Mouse (Mus musculus): ENCODE measurements around the gene Nckap5.
A peak's percentile ranks its signal among the peaks of the same experiment; 100 is the strongest.

The Nckap5 gene

DNA sequence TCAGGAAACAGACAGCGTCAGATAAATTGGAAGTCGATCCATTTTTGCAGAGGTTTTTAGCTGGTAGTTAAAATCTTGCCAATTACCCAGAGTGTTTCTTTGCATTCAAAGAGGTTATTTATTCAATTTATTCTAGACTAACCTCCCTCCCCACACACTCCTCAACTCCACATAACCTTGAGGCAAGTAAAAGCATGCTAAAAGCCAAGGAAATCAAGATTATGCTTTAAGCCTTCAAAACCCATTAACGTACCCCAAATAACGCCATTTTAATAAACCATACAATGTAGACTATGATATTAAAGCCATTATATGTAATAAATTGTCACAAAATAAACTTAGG is 129.7 kb downstream of the Nckap5 start:
- DNase-seq (ENCODE audit: low spot score), result no peak

DNA sequence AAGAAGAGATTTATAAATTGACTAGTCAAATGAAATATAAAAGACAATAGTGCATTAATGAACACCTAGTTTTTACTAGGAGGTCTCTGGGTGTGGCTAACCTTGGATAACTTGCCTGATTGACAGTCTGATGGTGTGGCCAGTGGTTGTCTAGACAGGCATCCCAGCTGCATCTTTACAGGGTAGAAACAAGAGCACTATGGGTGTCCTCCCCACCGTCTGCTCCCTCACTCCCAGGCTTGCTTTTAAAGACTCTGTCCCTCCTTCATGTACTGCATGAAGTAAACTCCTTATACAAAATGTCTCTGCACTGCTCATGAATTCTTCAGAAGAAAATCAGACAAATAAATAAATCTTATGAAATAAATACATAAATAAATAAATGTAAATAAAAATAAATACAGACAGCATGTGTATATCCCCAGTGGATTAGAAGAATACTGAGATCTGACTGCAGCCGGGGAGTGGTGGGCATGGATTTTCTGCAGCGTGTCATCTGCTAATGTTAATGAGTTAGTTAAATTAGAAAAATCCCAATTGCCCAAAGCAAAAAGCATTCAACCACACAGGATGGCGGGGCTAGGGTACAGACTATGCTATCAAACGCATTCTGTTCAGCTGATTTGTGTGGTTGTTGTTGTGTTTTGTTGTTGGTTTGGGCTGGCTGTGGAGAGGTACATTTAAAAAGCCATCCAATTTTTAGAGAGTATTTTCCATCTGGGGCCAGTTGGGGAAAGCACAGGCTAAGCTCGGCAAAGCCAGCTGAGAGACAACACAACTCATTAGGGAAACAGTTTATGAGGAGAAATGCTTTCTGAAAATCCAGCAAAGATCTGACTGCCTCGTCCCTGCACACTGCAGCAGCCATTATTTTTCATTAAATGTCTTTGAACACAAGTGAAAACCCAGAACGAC is 130.3 kb downstream of the Nckap5 start:
- no peak for DNase-seq (ENCODE audit: low spot score)

- DNase-seq (ENCODE audit: low spot score), result no peak
These were observed 137.0 kb downstream of the Nckap5 start for GRCm38 (mm10) chr1:126693585-126693984.

- DNase-seq (ENCODE audit: low spot score), result no peak
These were observed 142.0 kb downstream of the Nckap5 start for GRCm38 (mm10) chr1:126688593-126688992.

- DNase-seq (ENCODE audit: low spot score), result no peak
These were observed 143.9 kb downstream of the Nckap5 start for GRCm38 (mm10) chr1:126686678-126687077.

DNA sequence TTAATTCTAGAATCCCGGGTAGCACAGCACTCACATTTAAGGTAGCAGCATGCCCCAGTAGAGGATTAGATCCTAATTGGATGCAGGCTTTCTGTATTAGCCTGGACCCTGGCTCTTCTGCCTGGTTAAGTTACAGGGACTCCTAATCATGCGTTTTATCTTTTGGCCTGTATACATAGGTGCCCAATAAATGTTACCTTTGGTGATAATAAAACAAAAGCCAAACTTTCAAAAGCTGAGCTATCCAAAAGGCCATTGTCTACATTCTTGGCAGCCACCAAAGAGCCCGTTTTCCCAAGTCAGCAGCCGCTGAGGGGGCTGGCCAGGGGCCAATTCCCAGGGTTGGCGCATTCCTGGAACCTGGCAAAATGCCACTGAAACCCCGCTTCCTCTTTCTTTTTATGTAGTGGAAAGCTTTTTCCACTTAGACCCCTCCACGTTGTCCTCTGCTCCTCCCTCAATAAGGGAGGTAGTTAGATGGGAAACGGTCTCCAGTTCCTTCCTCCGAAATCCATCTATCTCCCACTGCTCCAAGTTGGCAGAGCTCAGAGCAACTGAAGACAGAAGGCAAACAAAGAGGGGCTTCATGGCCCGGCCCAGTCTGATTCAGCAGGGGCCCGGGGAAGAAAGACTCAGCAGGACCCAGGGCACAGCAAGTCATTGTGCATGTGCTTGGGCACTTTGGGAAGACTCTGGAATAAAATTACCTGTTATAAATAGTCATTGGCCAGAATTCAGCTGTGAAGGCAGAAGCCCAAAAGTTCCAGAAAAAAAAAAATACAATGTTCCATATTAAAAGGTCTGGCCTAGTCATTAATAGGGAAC is 146.8 kb downstream of the Nckap5 start:
- DNase-seq (ENCODE audit: low spot score), result peak; percentile 49

GRCm38 (mm10) chr1:126681773-126682172 is 148.8 kb downstream of the Nckap5 start:
- DNase-seq (ENCODE audit: low spot score), result no peak

GRCm38 (mm10) chr1:126679348-126679747 is 151.3 kb downstream of the Nckap5 start:
- DNase-seq (ENCODE audit: low spot score), result no peak

- DNase-seq (ENCODE audit: low spot score), result no peak
These were observed 153.3 kb downstream of the Nckap5 start for GRCm38 (mm10) chr1:126677280-126677679.

DNA sequence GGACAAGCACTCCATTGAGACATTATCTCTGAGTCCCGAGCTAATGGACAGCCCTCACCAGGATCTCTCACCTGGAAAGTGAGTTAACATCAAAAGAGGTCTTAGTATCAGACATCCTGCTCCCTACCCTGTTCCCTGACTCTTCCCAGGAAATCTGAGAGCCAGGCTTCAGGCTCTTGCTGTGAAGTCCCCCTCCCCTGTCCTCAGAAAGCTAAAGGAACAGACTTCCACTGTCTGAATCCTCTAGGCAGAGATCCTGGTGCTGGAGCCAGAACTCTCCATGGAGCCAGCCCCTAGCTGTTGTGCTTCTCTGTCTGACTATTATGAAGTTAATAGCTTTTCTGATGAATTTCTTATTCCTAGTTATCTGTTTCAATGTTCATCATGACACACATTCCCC is 153.8 kb downstream of the Nckap5 start:
- no peak for DNase-seq (ENCODE audit: low spot score)

- no peak for DNase-seq (ENCODE audit: low spot score)
These were observed 155.5 kb downstream of the Nckap5 start for GRCm38 (mm10) chr1:126675142-126675541.

- no peak for DNase-seq (ENCODE audit: low spot score)
These were observed 157.4 kb downstream of the Nckap5 start for GRCm38 (mm10) chr1:126673238-126673637.

GRCm38 (mm10) chr1:126670507-126670906 is 160.1 kb downstream of the Nckap5 start:
- no peak for DNase-seq (ENCODE audit: low spot score)

GRCm38 (mm10) chr1:126660098-126660999 is 170.2 kb downstream of the Nckap5 start:
- DNase-seq (ENCODE audit: low spot score), result no peak

GRCm38 (mm10) chr1:126658731-126659130 is 171.9 kb downstream of the Nckap5 start:
- DNase-seq (ENCODE audit: low spot score), result no peak

DNA sequence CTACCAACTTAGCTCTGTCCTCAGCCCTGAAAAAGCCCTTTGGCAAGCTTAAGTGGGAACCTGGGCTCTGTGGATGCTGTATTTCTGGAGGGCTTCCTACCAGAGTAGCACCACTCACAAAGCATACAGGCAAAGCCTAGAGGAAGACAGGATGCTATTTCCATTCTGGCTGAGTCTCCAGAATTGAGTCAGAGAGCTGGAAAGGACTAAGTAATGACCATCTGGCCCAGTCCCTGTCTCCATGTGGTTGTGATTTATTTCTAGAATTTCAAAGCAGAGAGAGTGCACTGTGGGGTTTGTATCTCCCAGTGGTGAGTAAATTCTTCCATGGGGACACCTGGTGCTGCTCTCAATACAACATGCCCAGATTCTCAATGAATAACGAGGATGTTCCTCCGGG is 174.4 kb downstream of the Nckap5 start:
- DNase-seq (ENCODE audit: low spot score), result no peak

DNA sequence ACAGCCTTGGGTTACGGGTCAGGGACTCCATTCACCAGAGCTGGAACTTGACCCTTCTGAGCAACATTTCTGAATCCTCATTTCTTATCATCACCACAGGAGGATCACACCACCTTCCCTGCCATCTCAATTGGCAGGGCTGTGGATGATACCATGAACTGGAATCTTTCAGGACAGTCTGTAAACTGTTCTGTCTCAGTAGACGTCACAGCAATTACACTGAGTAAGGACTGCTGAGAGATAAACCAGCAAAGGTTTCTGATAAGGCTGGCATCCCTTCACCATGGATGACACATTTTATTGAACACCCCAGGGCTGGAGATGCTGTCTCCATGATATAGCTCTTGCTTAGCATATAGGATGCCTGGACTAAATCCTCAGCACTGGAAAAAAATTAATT is 178.5 kb downstream of the Nckap5 start:
- DNase-seq (ENCODE audit: low spot score), result no peak

DNA sequence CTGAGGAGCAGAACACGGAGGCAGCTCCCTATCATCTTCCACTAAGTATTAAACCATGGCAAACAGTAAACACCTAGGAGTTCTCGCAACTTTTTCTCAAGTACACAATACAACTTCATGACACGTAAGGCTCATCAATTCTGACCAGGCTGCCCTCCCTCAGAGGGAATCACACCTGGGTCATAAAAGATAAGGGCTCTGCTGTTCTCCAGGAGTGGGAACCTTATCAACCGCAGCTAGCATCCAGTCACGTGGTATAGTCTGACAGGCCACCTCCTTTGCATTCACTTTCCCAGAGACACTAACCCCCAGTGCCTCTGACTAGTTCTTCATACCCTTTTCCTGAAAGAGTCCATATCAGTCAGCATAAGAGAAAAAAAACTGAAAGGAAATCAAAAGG is 179.8 kb downstream of the Nckap5 start:
- no peak for DNase-seq (ENCODE audit: low spot score)

DNA sequence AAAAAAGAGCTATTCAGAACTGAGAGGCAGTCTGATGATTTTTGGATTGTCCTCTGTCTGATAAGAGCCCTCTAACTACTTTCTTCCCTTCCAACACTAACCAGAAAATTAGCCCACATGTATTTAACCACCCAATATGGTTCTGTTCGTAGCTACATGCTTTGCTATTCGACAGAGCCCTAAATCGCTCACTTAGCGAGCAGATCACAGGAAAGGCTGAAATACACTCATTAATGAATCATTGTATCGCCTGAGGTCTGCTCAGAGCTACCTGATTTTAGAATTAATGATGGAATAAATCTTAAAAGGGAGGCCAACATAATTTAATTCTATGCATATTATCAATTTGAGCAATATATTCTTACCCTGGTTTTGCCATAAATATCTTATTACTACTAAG is 187.8 kb downstream of the Nckap5 start:
- no peak for DNase-seq (ENCODE audit: low spot score)

DNA sequence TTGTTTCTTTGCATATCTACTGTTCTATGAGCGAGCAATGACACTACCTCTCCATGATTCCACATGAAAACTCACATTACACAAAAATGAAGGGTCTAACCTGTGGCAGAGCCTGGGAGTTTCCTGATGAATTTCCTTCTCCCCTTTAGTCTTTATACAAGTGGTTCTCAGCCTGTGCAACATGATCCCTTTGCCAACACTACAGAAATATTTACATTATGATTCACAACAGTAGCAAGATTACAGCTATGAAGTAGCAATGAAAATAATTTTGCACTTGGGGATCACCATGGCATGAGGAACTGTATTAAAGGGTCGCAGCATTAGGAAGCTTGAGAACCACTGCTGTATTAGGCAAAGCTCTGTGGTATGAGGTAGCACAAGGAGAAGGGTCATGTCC is 191.1 kb downstream of the Nckap5 start:
- DNase-seq (ENCODE audit: low spot score), result no peak

- DNase-seq (ENCODE audit: low spot score), result no peak
These were observed 193.1 kb downstream of the Nckap5 start for GRCm38 (mm10) chr1:126637515-126637914.

DNA sequence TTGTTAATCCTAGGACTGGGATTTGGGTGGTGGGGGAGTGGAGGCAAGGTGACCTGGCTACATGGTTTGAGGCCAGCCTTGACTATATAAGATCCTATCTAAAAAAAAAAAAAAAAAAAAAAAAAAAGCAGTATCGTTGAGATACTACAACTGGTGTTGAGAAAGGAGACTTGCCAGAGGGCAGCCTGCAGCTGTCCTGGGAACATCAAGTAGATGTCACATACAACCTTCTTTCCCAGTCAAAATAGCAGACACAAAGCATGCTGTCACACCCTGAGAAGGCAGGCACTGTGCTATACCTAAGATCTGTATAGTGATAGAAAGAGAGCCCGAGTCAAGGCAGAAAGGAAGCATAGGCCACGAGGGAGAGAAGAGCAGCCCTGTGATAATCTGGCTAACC is 204.4 kb downstream of the Nckap5 start:
- no peak for DNase-seq (ENCODE audit: low spot score)

All from ovary, postnatal 36 days (tissue).